Mouse (Mus musculus): ENCODE measurements at regions not wholly inside any gene's neighbourhood (a gene's known extent, or its start where the extent isn't known, plus 50 kb on each side); places are given as distances from the start of the nearest gene placed in this dataset.

DNA sequence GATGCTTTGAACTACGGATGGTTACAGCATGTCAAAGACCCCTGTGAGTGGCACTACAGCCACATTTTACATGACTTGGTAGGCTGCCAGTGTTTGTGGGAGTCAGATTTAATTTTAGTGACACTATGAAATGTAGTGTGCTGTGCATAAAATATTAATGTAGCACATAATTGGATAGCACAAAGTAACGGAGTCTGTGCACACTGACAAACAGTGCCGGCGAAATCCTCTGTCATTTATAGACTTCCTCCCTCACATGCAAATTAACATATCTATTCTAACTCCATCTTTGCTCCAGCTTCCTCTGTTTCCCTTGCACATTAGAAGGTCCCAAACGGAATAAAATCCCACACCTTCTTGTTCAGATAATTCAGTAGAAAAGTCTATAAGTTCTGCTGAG, 515.3 kb downstream of the Psat1 start:
- H3K9me3 ChIP-seq, result no peaks in the 10 kb centered on the region
- no peak for ATAC-seq (ENCODE audit: low FRiP score, low read depth)
- H3K4me2 ChIP-seq, result no peak overlapping the region
- H3K36me3 ChIP-seq, result no peaks in the 10 kb centered on the region
- 69% methylated on average over 5 of the region's 5 CpGs for WGBS
- no peak overlapping the region for H3K4me3 ChIP-seq
- no peaks in the 10 kb centered on the region for H3K4me1 ChIP-seq (replicated peaks)
- H3K27ac ChIP-seq (replicated peaks), result no peak overlapping the region
- no peak overlapping the region for H3K9ac ChIP-seq
- H3K27me3 ChIP-seq, result no peaks in the 10 kb centered on the region

DNA sequence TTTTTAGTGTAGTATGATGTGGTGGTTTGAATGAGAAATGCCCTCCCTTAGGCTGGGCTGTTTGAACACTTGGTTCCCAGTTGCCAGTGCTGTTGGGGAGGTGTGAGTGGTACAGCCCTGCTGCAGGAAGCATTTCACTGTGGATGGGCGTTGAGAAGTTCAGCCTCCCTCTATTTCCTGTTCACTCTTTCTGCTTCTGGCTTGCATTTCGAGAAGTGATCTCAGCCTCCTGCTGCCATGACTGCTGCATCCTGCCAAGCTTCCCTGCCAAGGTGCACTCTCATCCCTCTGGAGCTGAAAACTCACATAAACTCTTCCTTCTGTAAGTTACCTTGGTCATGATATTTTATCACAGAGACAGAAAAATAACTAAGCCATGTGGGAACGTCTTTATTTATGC, 525.8 kb downstream of the Psat1 start:
- Histone ChIP-seq H3K9me3 (no peaks in the 10 kb centered on the region), H3K9ac (no peak overlapping the region), H3K4me3 (no peak overlapping the region), H3K4me1 (replicated peaks) (no peaks in the 10 kb centered on the region), H3K36me3 (no peaks in the 10 kb centered on the region), H3K4me2 (no peak overlapping the region), H3K27me3 (no peaks in the 10 kb centered on the region), H3K27ac (replicated peaks) (no peak overlapping the region)
- 71% methylated on average over 3 of the region's 3 CpGs for WGBS
- no peak for ATAC-seq (ENCODE audit: low FRiP score, low read depth)

DNA sequence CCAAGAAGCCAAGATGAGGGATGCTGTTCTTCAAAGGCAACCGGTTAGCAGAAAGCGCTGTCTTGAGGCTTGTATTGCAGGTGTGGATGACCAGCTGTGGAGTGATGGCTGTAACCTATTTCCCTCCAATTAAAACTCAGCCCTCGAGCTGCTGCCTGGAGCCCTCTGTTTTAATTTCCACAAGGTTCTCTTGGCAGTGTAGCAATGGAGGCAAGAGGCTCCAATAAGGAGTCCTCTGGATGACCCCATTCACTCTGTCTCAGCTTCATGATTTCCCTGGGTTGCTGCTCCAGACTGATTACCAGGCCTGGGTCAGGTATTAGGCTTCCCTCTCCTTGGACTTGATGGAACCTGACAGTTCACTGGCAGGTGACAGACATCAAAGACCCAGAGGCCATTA, 548.5 kb downstream of the Psat1 start:
- no peak overlapping the region for H3K27ac ChIP-seq (replicated peaks)

DNA sequence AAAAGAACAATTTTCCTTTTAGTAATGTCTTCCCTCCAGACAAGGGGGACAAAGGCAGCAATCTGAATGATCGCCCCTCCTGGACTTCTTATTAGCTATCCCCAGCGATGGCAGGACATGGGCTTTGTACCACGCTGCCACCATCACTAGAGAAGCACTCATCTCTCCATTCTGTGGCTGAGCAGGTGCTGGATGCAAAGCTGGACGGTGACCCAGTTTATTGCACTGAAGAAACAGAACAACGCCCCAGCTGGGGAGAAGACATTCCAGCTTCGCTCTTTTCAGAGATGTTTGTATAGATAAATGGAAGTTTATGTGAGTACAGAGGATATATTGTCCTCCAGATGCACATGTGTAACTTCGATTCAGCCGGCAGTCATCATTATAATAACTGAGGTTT, 575.5 kb downstream of the Psat1 start:
- ATAC-seq (ENCODE audit: low FRiP score, low read depth), result no peak

More for the DNA sequence above, 548.5 kb downstream of the Psat1 start:
- H3K36me3 ChIP-seq, result no peaks in the 10 kb centered on the region
- H3K4me2 ChIP-seq, result no peak overlapping the region
- ATAC-seq (ENCODE audit: low FRiP score, low read depth), result no peak
- no peak overlapping the region for H3K4me3 ChIP-seq
- 82% methylated on average over 3 of the region's 3 CpGs for WGBS
- no peaks in the 10 kb centered on the region for H3K27me3 ChIP-seq
- H3K9me3 ChIP-seq, result no peaks in the 10 kb centered on the region
- no peaks in the 10 kb centered on the region for H3K4me1 ChIP-seq (replicated peaks)
- H3K9ac ChIP-seq, result no peak overlapping the region

DNA sequence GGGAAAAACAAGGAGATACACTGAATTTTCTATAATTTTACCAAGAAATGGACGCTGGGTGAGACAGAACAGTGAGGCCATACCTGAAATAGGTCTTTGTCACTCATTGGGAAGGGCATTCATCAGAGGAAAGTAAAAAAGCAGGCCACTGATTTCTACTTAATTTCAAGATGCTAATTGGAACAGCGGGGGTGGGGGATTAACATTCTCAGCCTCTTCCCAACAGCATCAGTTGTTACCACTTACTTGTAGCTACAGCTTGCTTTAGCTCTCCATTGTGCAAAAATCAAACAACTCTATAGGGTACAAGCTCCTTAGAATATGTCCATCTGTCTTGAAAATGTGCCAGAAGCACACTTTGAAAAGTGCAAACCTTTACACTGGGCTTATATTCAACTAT, 580.2 kb downstream of the Psat1 start:
- WGBS, result 50% methylated on average over 2 of the region's 2 CpGs
- no peak overlapping the region for H3K4me2 ChIP-seq
- no peak overlapping the region for H3K4me3 ChIP-seq
- no peak overlapping the region for H3K27ac ChIP-seq (replicated peaks)
- H3K27me3 ChIP-seq, result no peaks in the 10 kb centered on the region
- H3K4me1 ChIP-seq (replicated peaks), result no peaks in the 10 kb centered on the region
- no peaks in the 10 kb centered on the region for H3K36me3 ChIP-seq
- H3K9me3 ChIP-seq, result no peaks in the 10 kb centered on the region
- no peak overlapping the region for H3K9ac ChIP-seq
- ATAC-seq (ENCODE audit: low FRiP score, low read depth), result no peak

More for the DNA sequence above, 575.5 kb downstream of the Psat1 start:
- Histone ChIP-seq H3K36me3 (no peaks in the 10 kb centered on the region), H3K9me3 (no peaks in the 10 kb centered on the region), H3K27me3 (no peaks in the 10 kb centered on the region), H3K27ac (replicated peaks) (no peak overlapping the region), H3K4me1 (replicated peaks) (no peaks in the 10 kb centered on the region), H3K4me2 (no peak overlapping the region), H3K9ac (no peak overlapping the region), H3K4me3 (no peak overlapping the region)
- WGBS, result 72% methylated on average over 8 of the region's 8 CpGs

DNA sequence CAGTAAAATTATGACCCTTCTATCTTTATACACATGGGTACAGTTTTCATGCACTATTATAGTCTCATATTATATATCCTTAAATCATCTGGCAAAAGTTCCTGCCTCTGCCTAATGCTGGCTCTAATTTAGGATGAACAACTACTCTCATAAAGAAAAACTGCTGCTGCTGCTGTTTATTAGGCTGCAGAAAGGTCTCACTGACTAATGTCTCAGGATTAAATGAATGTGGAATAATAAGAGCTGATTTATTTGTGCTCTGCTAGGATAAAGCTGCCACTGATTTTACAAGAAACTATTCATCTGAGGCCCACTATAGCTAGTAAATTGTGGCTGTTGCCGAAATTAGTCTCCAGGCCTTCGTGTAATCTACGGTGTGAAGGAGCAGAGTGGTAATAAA, 590.0 kb downstream of the Psat1 start:
- no peaks in the 10 kb centered on the region for H3K27me3 ChIP-seq
- H3K4me2 ChIP-seq, result no peak overlapping the region
- 75% methylated on average over 3 of the region's 3 CpGs for WGBS
- H3K9ac ChIP-seq, result no peak overlapping the region
- no peaks in the 10 kb centered on the region for H3K36me3 ChIP-seq
- no peak overlapping the region for H3K4me3 ChIP-seq
- H3K4me1 ChIP-seq (replicated peaks), result no peaks in the 10 kb centered on the region
- ATAC-seq (ENCODE audit: low FRiP score, low read depth), result no peak
- H3K9me3 ChIP-seq, result no peaks in the 10 kb centered on the region
- no peak overlapping the region for H3K27ac ChIP-seq (replicated peaks)

DNA sequence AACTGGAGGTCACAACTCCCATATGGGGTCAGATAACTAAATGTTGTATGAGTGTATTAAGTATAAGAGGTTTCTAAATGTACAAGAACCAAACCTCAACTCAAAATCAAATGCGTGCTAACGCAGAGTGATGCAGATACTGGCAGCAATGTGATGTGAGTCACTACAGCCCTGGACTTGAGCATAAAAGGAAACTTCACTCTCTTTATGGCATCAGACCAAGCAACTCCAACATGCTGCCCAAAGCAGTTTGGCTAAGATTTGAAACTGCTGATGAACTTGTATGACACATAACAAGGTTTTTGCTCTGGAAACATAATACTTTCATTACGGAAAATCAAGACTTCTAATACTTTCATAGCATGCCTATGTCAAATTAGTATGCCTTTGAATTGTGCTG, 598.8 kb downstream of the Psat1 start:
- Histone ChIP-seq H3K27ac (replicated peaks) (no peak overlapping the region), H3K27me3 (no peaks in the 10 kb centered on the region), H3K4me1 (replicated peaks) (no peaks in the 10 kb centered on the region), H3K4me3 (no peak overlapping the region), H3K4me2 (no peak overlapping the region), H3K36me3 (no peaks in the 10 kb centered on the region), H3K9me3 (no peaks in the 10 kb centered on the region), H3K9ac (no peak overlapping the region)
- 95% methylated on average over 3 of the region's 3 CpGs for WGBS
- no peak for ATAC-seq (ENCODE audit: low FRiP score, low read depth)

DNA sequence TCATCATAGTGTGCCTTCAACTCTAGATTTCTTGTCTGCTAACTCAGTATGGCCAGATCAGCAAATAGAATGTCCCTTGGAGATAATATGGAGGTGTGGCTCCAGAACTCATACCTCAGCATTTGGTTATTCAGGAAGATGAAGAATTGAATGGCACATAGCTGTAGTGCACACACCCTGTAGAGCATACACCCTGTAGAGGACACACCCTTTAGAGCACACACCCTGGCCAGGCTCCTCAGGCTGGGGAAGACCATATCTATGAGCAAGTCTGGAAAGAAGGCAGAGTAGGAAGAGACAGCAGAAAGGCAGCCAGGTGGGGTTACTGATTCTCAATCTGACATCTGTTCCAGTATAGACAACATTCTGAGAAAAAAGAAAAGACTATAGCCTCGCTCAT, 604.9 kb downstream of the Psat1 start:
- no peak overlapping the region for H3K4me2 ChIP-seq
- no peak overlapping the region for H3K9ac ChIP-seq
- H3K27me3 ChIP-seq, result 0 out of 2 replicates have a peak, but pooled peaks cover 3% of the 10 kb centered on the region
- no peaks in the 10 kb centered on the region for H3K9me3 ChIP-seq
- ATAC-seq (ENCODE audit: low FRiP score, low read depth), result no peak
- no peaks in the 10 kb centered on the region for H3K36me3 ChIP-seq
- H3K4me1 ChIP-seq (replicated peaks), result peaks cover 17% of the 10 kb centered on the region
- H3K27ac ChIP-seq (replicated peaks), result no peak overlapping the region
- 89% methylated on average over 1 of the region's 1 CpGs for WGBS
- H3K4me3 ChIP-seq, result no peak overlapping the region

DNA sequence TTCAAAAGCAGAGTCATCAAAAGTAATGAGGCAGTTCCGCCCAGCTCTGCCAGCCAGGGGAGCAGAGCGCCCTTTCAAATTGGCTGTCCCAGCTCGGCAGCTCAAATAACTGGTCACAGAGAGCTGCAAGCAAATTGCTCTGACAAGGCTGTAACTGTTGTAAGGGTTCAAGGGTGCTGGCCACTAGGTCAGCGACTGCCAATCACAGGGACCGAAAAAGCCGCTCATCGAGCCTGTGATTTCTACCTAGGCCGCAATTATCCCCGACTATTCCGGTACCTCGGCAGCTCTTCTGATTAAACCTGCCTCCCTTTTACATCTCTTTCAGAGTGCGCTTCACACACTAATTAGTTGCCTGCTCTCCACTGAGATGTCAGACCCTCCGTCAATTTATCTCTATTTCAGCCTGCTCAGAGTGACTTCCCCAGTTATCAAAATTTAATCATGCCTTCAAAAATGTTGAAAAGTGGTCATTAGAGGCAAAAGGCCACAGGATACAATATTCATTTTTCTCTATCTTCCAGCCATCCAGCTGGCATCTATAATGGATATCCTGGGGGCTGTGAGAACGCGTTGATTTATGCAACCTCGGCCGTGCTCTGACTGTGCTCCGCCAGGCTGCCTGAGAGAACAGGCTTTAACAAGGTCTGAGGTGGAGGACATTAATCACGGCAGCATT, 606.7 kb downstream of the Psat1 start:
- peak; percentile 89 for ATAC-seq (ENCODE audit: low FRiP score, low read depth)
- Histone ChIP-seq H3K4me1 (replicated peaks) (peaks cover 17% of the 10 kb centered on the region), H3K36me3 (no peaks in the 10 kb centered on the region), H3K9ac (no peak overlapping the region), H3K4me3 (peak overlapping the region; percentile 7; the same call in 1 of the 2 replicates), H3K27ac (replicated peaks) (peak overlapping the region; percentile 50; the same call in 1 of the 2 replicates), H3K27me3 (0 out of 2 replicates have a peak, but pooled peaks cover 3% of the 10 kb centered on the region), H3K4me2 (peak overlapping the region; percentile 48), H3K9me3 (no peaks in the 10 kb centered on the region)
- WGBS, result 20% methylated on average over 19 of the region's 19 CpGs

DNA sequence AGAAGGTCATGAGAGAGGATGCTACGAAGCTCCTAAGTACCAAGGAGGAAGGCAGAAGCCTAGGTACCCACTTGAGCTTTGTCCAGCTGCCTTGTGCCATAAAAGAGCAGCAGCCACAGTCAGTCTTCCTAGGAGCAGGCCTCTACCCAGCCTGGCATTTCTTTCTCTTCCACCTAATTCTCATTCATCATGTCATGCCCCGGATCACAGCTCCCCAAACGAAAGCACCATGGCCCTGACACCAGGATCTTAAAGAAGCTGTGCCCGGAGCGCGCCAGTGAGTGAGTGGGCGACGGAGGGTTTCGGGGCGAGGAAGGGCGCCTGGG, 607.2 kb downstream of the Psat1 start:
- H3K9me3 ChIP-seq, result no peaks in the 10 kb centered on the region
- 0 out of 2 replicates have a peak, but pooled peaks cover 3% of the 10 kb centered on the region for H3K27me3 ChIP-seq
- H3K4me2 ChIP-seq, result peak overlapping the region; percentile 48
- no peaks in the 10 kb centered on the region for H3K36me3 ChIP-seq
- H3K9ac ChIP-seq, result no peak overlapping the region
- WGBS, result 38% methylated on average over 11 of the region's 11 CpGs
- peak overlapping the region; percentile 7; the same call in 1 of the 2 replicates for H3K4me3 ChIP-seq
- peak overlapping the region; percentile 50; the same call in 1 of the 2 replicates for H3K27ac ChIP-seq (replicated peaks)
- peaks cover 17% of the 10 kb centered on the region for H3K4me1 ChIP-seq (replicated peaks)
- ATAC-seq (ENCODE audit: low FRiP score, low read depth), result peak; percentile 72

DNA sequence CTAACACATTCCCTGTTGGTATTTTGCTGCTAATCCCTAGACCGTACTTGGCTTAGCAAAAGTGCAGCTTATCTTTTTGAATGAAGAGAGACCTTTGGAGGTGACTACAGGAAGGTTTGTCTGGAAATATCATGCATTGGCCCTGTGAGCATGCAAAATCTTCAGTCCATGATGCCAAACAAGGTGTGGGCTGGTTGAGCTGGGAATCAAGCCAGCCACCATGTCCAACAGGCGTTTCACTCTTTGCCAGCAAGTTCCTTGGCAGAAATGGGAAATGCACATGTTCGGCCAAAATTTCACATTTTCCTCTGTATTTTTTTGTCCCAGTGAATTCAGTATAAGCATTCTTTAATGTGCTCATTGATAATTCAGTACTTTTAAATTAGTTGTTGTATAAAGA, 617.0 kb downstream of the Psat1 start:
- Histone ChIP-seq H3K4me2 (no peak overlapping the region), H3K36me3 (no peaks in the 10 kb centered on the region), H3K27ac (replicated peaks) (no peak overlapping the region), H3K9ac (no peak overlapping the region), H3K4me3 (no peak overlapping the region), H3K27me3 (no peaks in the 10 kb centered on the region), H3K9me3 (no peaks in the 10 kb centered on the region), H3K4me1 (replicated peaks) (no peaks in the 10 kb centered on the region)
- no peak for ATAC-seq (ENCODE audit: low FRiP score, low read depth)
- WGBS, result 85% methylated on average over 3 of the region's 3 CpGs

DNA sequence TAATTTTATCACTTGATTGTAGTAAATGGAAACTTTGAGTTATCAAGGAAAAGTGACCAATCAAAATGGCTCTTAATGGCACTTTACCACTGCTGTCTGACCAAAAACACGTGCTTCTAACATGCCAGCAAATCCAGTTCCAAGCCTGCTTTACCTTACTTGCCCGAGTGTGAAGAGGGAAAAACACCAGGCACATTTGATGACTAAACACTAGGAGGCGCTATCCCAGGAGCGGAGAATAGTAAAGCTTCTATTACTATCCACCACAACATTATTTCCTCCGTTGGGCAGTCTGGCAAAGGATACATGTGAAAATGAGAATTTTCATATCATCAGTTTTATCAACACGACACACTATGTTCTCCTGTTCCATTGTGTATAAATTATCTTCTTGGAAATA, 647.7 kb downstream of the Psat1 start:
- H3K4me1 ChIP-seq (replicated peaks), result no peaks in the 10 kb centered on the region
- no peak overlapping the region for H3K9ac ChIP-seq
- H3K4me3 ChIP-seq, result no peak overlapping the region
- H3K27ac ChIP-seq (replicated peaks), result no peak overlapping the region
- H3K9me3 ChIP-seq, result no peaks in the 10 kb centered on the region
- H3K27me3 ChIP-seq, result no peaks in the 10 kb centered on the region
- H3K4me2 ChIP-seq, result no peak overlapping the region
- no peaks in the 10 kb centered on the region for H3K36me3 ChIP-seq
- WGBS, result 44% methylated on average over 6 of the region's 6 CpGs
- no peak for ATAC-seq (ENCODE audit: low FRiP score, low read depth)

DNA sequence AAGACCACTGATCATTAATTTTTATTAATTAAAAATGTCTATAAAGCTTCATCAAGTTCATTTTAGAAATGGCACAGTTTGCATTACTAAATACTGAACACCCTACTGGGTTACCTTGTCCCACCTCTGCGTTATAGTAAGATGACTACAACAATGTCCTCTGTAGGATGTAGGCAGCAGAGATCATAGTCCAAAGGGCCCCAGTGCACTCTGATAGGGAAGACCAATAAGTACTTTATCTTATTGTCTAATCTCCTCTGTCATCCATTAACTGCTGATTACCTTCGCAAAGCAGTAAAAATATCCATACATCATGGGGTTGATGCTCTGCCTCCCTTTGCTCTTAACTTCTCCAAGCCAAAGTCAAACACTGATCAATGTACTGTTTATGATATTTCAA, 662.1 kb downstream of the Psat1 start:
- Histone ChIP-seq H3K9me3 (no peaks in the 10 kb centered on the region), H3K9ac (no peak overlapping the region), H3K27ac (replicated peaks) (no peak overlapping the region), H3K4me1 (replicated peaks) (no peaks in the 10 kb centered on the region), H3K4me3 (no peak overlapping the region), H3K4me2 (no peak overlapping the region), H3K36me3 (no peaks in the 10 kb centered on the region), H3K27me3 (no peaks in the 10 kb centered on the region)
- WGBS, result 94% methylated on average over 2 of the region's 2 CpGs
- no peak for ATAC-seq (ENCODE audit: low FRiP score, low read depth)

Measured in hindbrain, embryonic 15.5 days (tissue).